Mouse (Mus musculus): ENCODE measurements around the gene Oard1. TPM values are rescaled to one million over a fixed set of nuclear protein-coding genes. Genes with fewer than 3 reads are reported as not detected.

Oard1 gene
- polyA plus RNA-seq, 1 experiment from 2014 or later: 73.6 TPM

- DNase-seq (ENCODE audit: low spot score) (no peak), ATAC-seq (no peak)
- H3K27me3 ChIP-seq (replicated peaks; ENCODE audit: control insufficient read depth, insufficient read depth, low read length): no peaks in the 10 kb centered on the region
- H3K36me3 ChIP-seq (ENCODE audit: control insufficient read depth, insufficient read depth, low read length): no peaks in the 10 kb centered on the region
- no peak overlapping the region for H3K4me3 ChIP-seq (ENCODE audit: low read depth, low read length)
- peaks cover 6% of the 10 kb centered on the region; the same call in 1 of the 2 replicates for H3K4me1 ChIP-seq (ENCODE audit: control insufficient read depth, insufficient read depth, low read length)
- no peaks in the 10 kb centered on the region for H3K9me3 ChIP-seq (replicated peaks; ENCODE audit: control insufficient read depth, low read length)
- 77% methylated on average over 11 of the region's 11 CpGs for WGBS
- no peak overlapping the region for H3K4me2 ChIP-seq (ENCODE audit: low read length)
- H3K9ac ChIP-seq (ENCODE audit: low read length): no peak overlapping the region
- H3K27ac ChIP-seq (ENCODE audit: low read depth, low read length): no peak overlapping the region
Measured at GRCm38 (mm10) chr17:48427852-48428530, 18.2 kb downstream of the Oard1 start.

- WGBS: 71% methylated on average over 5 of the region's 5 CpGs
Measured at GRCm38 (mm10) chr17:48430394-48430793, 20.6 kb downstream of the Oard1 start.

GRCm38 (mm10) chr17:48431054-48431453 is 21.2 kb downstream of the Oard1 start:
- 88% methylated on average over 5 of the region's 5 CpGs for WGBS
- Histone ChIP-seq H3K27ac (ENCODE audit: low read depth, low read length) (no peak overlapping the region), H3K9me3 (replicated peaks; ENCODE audit: control insufficient read depth, low read length) (no peaks in the 10 kb centered on the region), H3K27me3 (replicated peaks; ENCODE audit: control insufficient read depth, insufficient read depth, low read length) (no peaks in the 10 kb centered on the region), H3K9ac (ENCODE audit: low read length) (no peak overlapping the region), H3K4me2 (ENCODE audit: low read length) (no peak overlapping the region), H3K36me3 (ENCODE audit: control insufficient read depth, insufficient read depth, low read length) (no peaks in the 10 kb centered on the region), H3K4me1 (ENCODE audit: control insufficient read depth, insufficient read depth, low read length) (peaks cover 2% of the 10 kb centered on the region; the same call in 1 of the 2 replicates), H3K4me3 (ENCODE audit: low read depth, low read length) (no peak overlapping the region)
- ATAC-seq (no peak), DNase-seq (ENCODE audit: low spot score) (no peak)

More at GRCm38 (mm10) chr17:48430394-48430793, 20.6 kb downstream of the Oard1 start:
- Histone ChIP-seq H3K36me3 (ENCODE audit: control insufficient read depth, insufficient read depth, low read length) (no peaks in the 10 kb centered on the region), H3K4me2 (ENCODE audit: low read length) (no peak overlapping the region), H3K4me1 (ENCODE audit: control insufficient read depth, insufficient read depth, low read length) (peaks cover 6% of the 10 kb centered on the region; the same call in 1 of the 2 replicates), H3K27me3 (replicated peaks; ENCODE audit: control insufficient read depth, insufficient read depth, low read length) (no peaks in the 10 kb centered on the region), H3K9ac (ENCODE audit: low read length) (no peak overlapping the region), H3K9me3 (replicated peaks; ENCODE audit: control insufficient read depth, low read length) (no peaks in the 10 kb centered on the region), H3K4me3 (ENCODE audit: low read depth, low read length) (no peak overlapping the region), H3K27ac (ENCODE audit: low read depth, low read length) (no peak overlapping the region)
- DNase-seq (ENCODE audit: low spot score) (no peak), ATAC-seq (no peak)

GRCm38 (mm10) chr17:48432158-48432980 is 22.6 kb downstream of the Oard1 start, which contains the start of gene Apobec2:
Gene Apobec2 (minus strand): TSS chr17:48432930.
- H3K9me3 ChIP-seq (replicated peaks; ENCODE audit: control insufficient read depth, low read length): no peaks in the 10 kb centered on the region
- 70% methylated on average over 16 of the region's 16 CpGs for WGBS
- H3K4me1 ChIP-seq (ENCODE audit: control insufficient read depth, insufficient read depth, low read length): no peaks in the 10 kb centered on the region
- no peak within 1 kb of the TSS for H3K27ac ChIP-seq (ENCODE audit: low read depth, low read length)
- H3K36me3 ChIP-seq (ENCODE audit: control insufficient read depth, insufficient read depth, low read length): no peaks in the 10 kb centered on the region
- H3K27me3 ChIP-seq (replicated peaks; ENCODE audit: control insufficient read depth, insufficient read depth, low read length): no peaks in the 10 kb centered on the region
- H3K9ac ChIP-seq (ENCODE audit: low read length): peak within 1 kb of the TSS; percentile 7; the same call in 1 of the 2 replicates
- DNase-seq (ENCODE audit: low spot score) (no peak), ATAC-seq (peak; percentile 35)
- H3K4me2 ChIP-seq (ENCODE audit: low read length): no peak within 1 kb of the TSS
- no peak within 1 kb of the TSS for H3K4me3 ChIP-seq (ENCODE audit: low read depth, low read length)

DNA sequence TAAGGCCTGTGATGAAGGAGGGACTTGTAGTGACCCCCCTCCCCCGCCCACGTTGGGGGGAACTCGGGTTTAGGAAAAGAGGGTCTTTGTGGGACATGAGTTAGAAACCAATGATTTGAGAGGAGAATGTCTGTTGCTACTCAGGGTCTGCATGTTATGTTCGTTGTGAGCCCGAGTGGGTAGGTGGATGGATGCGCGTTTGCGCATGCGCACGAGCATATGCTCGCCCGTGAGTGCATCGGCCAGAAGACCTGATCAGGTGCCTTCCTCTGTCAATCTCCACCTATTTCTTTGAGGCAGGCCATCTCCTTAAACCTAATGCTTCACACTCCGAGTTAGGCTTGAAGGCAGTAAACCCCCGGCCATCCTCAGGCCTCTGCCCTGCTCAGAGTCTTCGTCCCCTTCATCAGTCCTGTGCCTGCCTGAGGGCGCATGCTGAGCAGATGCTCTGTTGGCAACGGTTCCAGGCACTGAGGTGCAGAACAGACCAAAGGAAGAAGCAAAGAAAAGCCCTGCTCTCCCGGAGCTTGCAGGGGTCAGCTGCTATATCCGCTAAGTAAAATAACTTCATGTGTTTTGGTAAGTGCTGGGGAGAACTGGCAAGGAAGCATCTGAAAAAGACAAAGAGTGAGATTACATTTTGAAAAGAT is 23.3 kb downstream of the Oard1 start:
- no peaks in the 10 kb centered on the region for H3K36me3 ChIP-seq (ENCODE audit: control insufficient read depth, insufficient read depth, low read length)
- ATAC-seq (peak; percentile 41; the same call in 1 of the 2 replicates), DNase-seq (ENCODE audit: low spot score) (peak; percentile 27)
- H3K9ac ChIP-seq (ENCODE audit: low read length): no peak overlapping the region
- H3K27me3 ChIP-seq (replicated peaks; ENCODE audit: control insufficient read depth, insufficient read depth, low read length): no peaks in the 10 kb centered on the region
- no peak overlapping the region for H3K27ac ChIP-seq (ENCODE audit: low read depth, low read length)
- H3K9me3 ChIP-seq (replicated peaks; ENCODE audit: control insufficient read depth, low read length): no peaks in the 10 kb centered on the region
- H3K4me1 ChIP-seq (ENCODE audit: control insufficient read depth, insufficient read depth, low read length): no peaks in the 10 kb centered on the region
- 77% methylated on average over 20 of the region's 20 CpGs for WGBS
- H3K4me3 ChIP-seq (ENCODE audit: low read depth, low read length): no peak overlapping the region
- no peak overlapping the region for H3K4me2 ChIP-seq (ENCODE audit: low read length)

DNA sequence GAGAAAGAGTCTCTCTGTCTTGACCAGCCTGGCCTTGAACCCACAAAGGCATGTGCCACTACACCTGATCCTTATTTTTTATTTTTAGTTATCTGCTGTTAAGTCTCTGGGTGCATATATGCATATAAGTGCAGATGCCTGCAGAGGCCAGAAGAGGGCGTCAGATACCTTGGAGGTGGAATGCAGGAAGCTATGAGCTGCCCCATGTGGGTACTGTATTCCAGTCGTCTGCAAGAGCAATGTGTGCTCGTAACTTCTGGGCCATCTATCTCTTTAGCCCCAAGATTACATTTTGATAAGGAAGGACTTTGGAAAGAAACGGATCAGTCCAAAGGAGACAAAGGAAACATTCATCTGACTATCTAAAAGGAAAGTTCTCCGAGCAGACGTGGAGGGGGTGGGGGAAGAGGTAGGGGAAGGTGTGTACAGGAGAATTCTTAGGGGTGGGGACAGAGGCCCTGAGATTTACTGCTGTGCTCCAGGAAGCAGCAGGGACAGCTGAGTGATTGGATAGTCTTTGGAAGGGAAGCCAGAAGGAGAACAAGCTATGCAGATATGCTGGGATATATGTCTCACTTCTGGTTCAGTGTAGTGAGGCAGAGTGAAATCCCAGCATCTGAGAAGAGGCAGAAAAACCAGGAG is 24.0 kb downstream of the Oard1 start:
- H3K4me2 ChIP-seq (ENCODE audit: low read length): no peak overlapping the region
- 73% methylated on average over 6 of the region's 6 CpGs for WGBS
- H3K9ac ChIP-seq (ENCODE audit: low read length): no peak overlapping the region
- ATAC-seq (no peak), DNase-seq (ENCODE audit: low spot score) (no peak)
- no peak overlapping the region for H3K4me3 ChIP-seq (ENCODE audit: low read depth, low read length)
- no peaks in the 10 kb centered on the region for H3K4me1 ChIP-seq (ENCODE audit: control insufficient read depth, insufficient read depth, low read length)
- H3K27ac ChIP-seq (ENCODE audit: low read depth, low read length): no peak overlapping the region
- no peaks in the 10 kb centered on the region for H3K36me3 ChIP-seq (ENCODE audit: control insufficient read depth, insufficient read depth, low read length)
- no peaks in the 10 kb centered on the region for H3K9me3 ChIP-seq (replicated peaks; ENCODE audit: control insufficient read depth, low read length)
- no peaks in the 10 kb centered on the region for H3K27me3 ChIP-seq (replicated peaks; ENCODE audit: control insufficient read depth, insufficient read depth, low read length)

- ATAC-seq: no peak
- DNase-seq (ENCODE audit: low spot score): no peak
- Histone ChIP-seq H3K4me1 (ENCODE audit: control insufficient read depth, insufficient read depth, low read length) (no peaks in the 10 kb centered on the region), H3K4me3 (ENCODE audit: low read depth, low read length) (no peak overlapping the region), H3K36me3 (ENCODE audit: control insufficient read depth, insufficient read depth, low read length) (no peaks in the 10 kb centered on the region), H3K4me2 (ENCODE audit: low read length) (no peak overlapping the region), H3K9ac (ENCODE audit: low read length) (no peak overlapping the region), H3K9me3 (replicated peaks; ENCODE audit: control insufficient read depth, low read length) (no peaks in the 10 kb centered on the region), H3K27me3 (replicated peaks; ENCODE audit: control insufficient read depth, insufficient read depth, low read length) (no peaks in the 10 kb centered on the region), H3K27ac (ENCODE audit: low read depth, low read length) (no peak overlapping the region)
- WGBS: 79% methylated on average over 5 of the region's 5 CpGs
Measured at GRCm38 (mm10) chr17:48434479-48434878, 24.7 kb downstream of the Oard1 start.

DNA sequence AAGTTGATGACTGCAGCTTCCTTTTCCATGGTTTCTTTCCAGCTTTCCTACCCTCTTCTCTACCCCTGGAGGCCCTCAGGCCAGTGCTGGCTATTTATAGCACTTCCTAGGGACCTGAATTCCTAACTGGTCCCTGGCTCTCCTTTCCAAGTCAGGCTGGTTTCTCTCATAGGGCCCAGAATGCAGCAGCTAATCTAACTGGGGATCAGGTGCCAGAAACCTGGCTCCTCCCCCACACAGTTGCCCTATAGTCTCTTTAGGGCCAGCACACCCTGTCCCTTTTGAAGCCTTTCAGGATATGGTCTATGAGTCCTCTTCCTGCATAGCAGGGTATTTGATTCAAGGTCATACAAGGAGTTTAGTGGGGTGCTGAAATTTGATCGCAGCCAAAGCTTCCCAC is 26.7 kb downstream of the Oard1 start:
- Histone ChIP-seq H3K27me3 (replicated peaks; ENCODE audit: control insufficient read depth, insufficient read depth, low read length) (no peaks in the 10 kb centered on the region), H3K4me2 (ENCODE audit: low read length) (no peak overlapping the region), H3K36me3 (ENCODE audit: control insufficient read depth, insufficient read depth, low read length) (no peaks in the 10 kb centered on the region), H3K4me1 (ENCODE audit: control insufficient read depth, insufficient read depth, low read length) (no peaks in the 10 kb centered on the region), H3K27ac (ENCODE audit: low read depth, low read length) (no peak overlapping the region), H3K9ac (ENCODE audit: low read length) (no peak overlapping the region), H3K9me3 (replicated peaks; ENCODE audit: control insufficient read depth, low read length) (no peaks in the 10 kb centered on the region), H3K4me3 (ENCODE audit: low read depth, low read length) (no peak overlapping the region)
- DNase-seq (ENCODE audit: low spot score): no peak
- ATAC-seq: no peak
- WGBS: 46% methylated on average over 1 of the region's 1 CpGs
